ENCODE assay signal across 8 mouse cellular contexts in genomic region chr4:40720910-40721309, GRCm38 (mm10). TPM values are rescaled to one million over a fixed set of nuclear protein-coding genes. Genes with fewer than 3 reads are reported as not detected.
DNase-seq lines count a peak whose midpoint lies in the region; ATAC-seq and TF ChIP-seq lines count a peak whose summit lies in the region.

No protein-coding gene starts in this region.

- H3K4me1 ChIP-seq in kidney, embryonic 14.5 days (ENCODE audit: control insufficient read depth, insufficient read depth, low read length), result peaks cover 26% of the 10 kb centered on the region; the same call in 1 of the 2 replicates
- H3K4me1 ChIP-seq in bone marrow, adult 2 months (ENCODE audit: control insufficient read depth, insufficient read depth, low read length), result no peaks in the 10 kb centered on the region; the same call in 1 of the 2 replicates
- peaks cover 17% of the 10 kb centered on the region for H3K4me1 ChIP-seq in intestine, embryonic 14.5 days (replicated peaks; ENCODE audit: control insufficient read depth, insufficient read depth, low read length)
- peaks cover 35% of the 10 kb centered on the region for H3K4me1 ChIP-seq in neural tube, embryonic 15.5 days

- no peak for DNase-seq in kidney, adult 9 months
- DNase-seq in intestine, embryonic 14.5 days (ENCODE audit: low spot score), result no peak
- DNase-seq in gastrocnemius, adult 8-10 months (ENCODE audit: low spot score in 2 of 2), result no peak
- DNase-seq in urinary bladder, postnatal 14 days (ENCODE audit: low spot score), result no peak
- DNase-seq in gastrocnemius, adult 18-20 months (ENCODE audit: low spot score), result no peak

- no peak for TF ChIP-seq POLR2A in bone marrow, adult 2 months (IDR thresholded peaks at IDR 0.05; ENCODE audit: borderline replicate concordance, control insufficient read depth, low read depth, low read length)

- H3K9ac ChIP-seq in kidney, embryonic 14.5 days (ENCODE audit: low read depth, low read length), result no peak overlapping the region
- no peak overlapping the region for H3K9ac ChIP-seq in intestine, embryonic 14.5 days (ENCODE audit: low read length)
- H3K9ac ChIP-seq in neural tube, embryonic 15.5 days (replicated peaks), result no peak overlapping the region

- peak overlapping the region; percentile 62; the same call in 1 of the 2 replicates for H3K4me2 ChIP-seq in kidney, embryonic 14.5 days (replicated peaks; ENCODE audit: low read depth, low read length)
- peak overlapping the region; percentile 85; the same call in 1 of the 2 replicates for H3K4me2 ChIP-seq in intestine, embryonic 14.5 days (ENCODE audit: low read length)
- H3K4me2 ChIP-seq in neural tube, embryonic 15.5 days, result peak overlapping the region; percentile 73; the same call in 1 of the 2 replicates

- ATAC-seq in kidney, embryonic 14.5 days (ENCODE audit: low FRiP score, low TSS enrichment), result no peak
- ATAC-seq in intestine, embryonic 14.5 days (replicated peaks; ENCODE audit: low FRiP score, low TSS enrichment, low read depth), result no peak
- ATAC-seq in neural tube, embryonic 15.5 days (ENCODE audit: low FRiP score), result no peak

- no peak for TF ChIP-seq CTCF in bone marrow, adult 2 months (IDR thresholded peaks at IDR 0.05; ENCODE audit: control insufficient read depth, insufficient read depth, low read length)

- H3K36me3 ChIP-seq in kidney, embryonic 14.5 days (ENCODE audit: control insufficient read depth, insufficient read depth, low read length), result peaks cover 21% of the 10 kb centered on the region
- H3K36me3 ChIP-seq in intestine, embryonic 14.5 days (ENCODE audit: control insufficient read depth, insufficient read depth, low read length), result peaks cover 19% of the 10 kb centered on the region
- H3K36me3 ChIP-seq in neural tube, embryonic 15.5 days, result peaks cover 7% of the 10 kb centered on the region; the same call in 1 of the 2 replicates

- peak overlapping the region; percentile 99 for H3K27ac ChIP-seq in kidney, embryonic 14.5 days (ENCODE audit: low read depth, low read length)
- H3K27ac ChIP-seq in bone marrow, adult 2 months (ENCODE audit: control insufficient read depth, insufficient read depth, low read depth, low read length, poor library complexity), result peak overlapping the region; percentile 22; the same call in 1 of the 2 replicates
- H3K27ac ChIP-seq in intestine, embryonic 14.5 days (ENCODE audit: low read depth), result peak overlapping the region; percentile 98
- H3K27ac ChIP-seq in neural tube, embryonic 15.5 days (replicated peaks), result peak overlapping the region; percentile 99

- H3K4me3 ChIP-seq in kidney, embryonic 14.5 days (ENCODE audit: low read length), result no peak overlapping the region
- peak overlapping the region; percentile 33 for H3K4me3 ChIP-seq in bone marrow, adult 2 months (replicated peaks; ENCODE audit: control insufficient read depth, low read depth, low read length)
- H3K4me3 ChIP-seq in intestine, embryonic 14.5 days (ENCODE audit: low read depth, low read length), result no peak overlapping the region
- H3K4me3 ChIP-seq in neural tube, embryonic 15.5 days (replicated peaks), result no peak overlapping the region

- H3K9me3 ChIP-seq in kidney, embryonic 14.5 days (ENCODE audit: control insufficient read depth, low read length), result no peaks in the 10 kb centered on the region
- H3K9me3 ChIP-seq in intestine, embryonic 14.5 days (ENCODE audit: control insufficient read depth, low read length), result no peaks in the 10 kb centered on the region
- H3K9me3 ChIP-seq in neural tube, embryonic 15.5 days (replicated peaks), result no peaks in the 10 kb centered on the region

- WGBS in kidney, embryonic 14.5 days, result 94% methylated on average over 8 of the region's 8 CpGs
- WGBS in bone marrow, adult 2 months, result 26% methylated on average over 8 of the region's 8 CpGs
- WGBS in intestine, embryonic 14.5 days, result 94% methylated on average over 8 of the region's 8 CpGs
- 95% methylated on average over 8 of the region's 8 CpGs for WGBS in neural tube, embryonic 15.5 days

- H3K27me3 ChIP-seq in kidney, embryonic 14.5 days (ENCODE audit: control insufficient read depth, insufficient read depth, low read length), result no peaks in the 10 kb centered on the region
- no peaks in the 10 kb centered on the region for H3K27me3 ChIP-seq in intestine, embryonic 14.5 days (replicated peaks; ENCODE audit: control insufficient read depth, insufficient read depth, low read length)
- H3K27me3 ChIP-seq in neural tube, embryonic 15.5 days (replicated peaks), result no peaks in the 10 kb centered on the region

RNA-seq across cellular contexts. Expression of gene Dnaja1, which starts 1.0 kb away (rescaled TPM):
- 497 and 506 TPM in 2 replicates for polyA plus RNA-seq in kidney, embryonic 14.5 days (2014; fragmentation: Nextera tagmentation; extraction: Ambion mirVana)
- polyA plus RNA-seq in bone marrow, adult 2 months (2011; ENCODE audit: insufficient read depth, insufficient read length, low replicate concordance, missing spikeins), result 60.8 and 84.2 TPM in 2 replicates
- polyA plus RNA-seq in intestine, embryonic 14.5 days (2014; fragmentation: Nextera tagmentation; extraction: Ambion mirVana), result 338 and 347 TPM in 2 replicates
- 652 and 681 TPM in 2 replicates for polyA plus RNA-seq in neural tube, embryonic 15.5 days (2015; fragmentation: Nextera tagmentation; extraction: Ambion mirVana)
- 10 to 100 TPM; 24.8 to 44.0 (median 28.5) TPM for total RNA-seq in gastrocnemius, adult 8-10 months (2022)
- total RNA-seq in gastrocnemius, adult 18-20 months (2021), result 10 to 100 TPM; 39.6 to 66.8 TPM

RNA-seq across cellular contexts. Expression of gene Aptx, which starts 17.9 kb away (rescaled TPM):
- polyA plus RNA-seq in kidney, embryonic 14.5 days (2014; fragmentation: Nextera tagmentation; extraction: Ambion mirVana), result 30.7 and 31.9 TPM in 2 replicates
- polyA plus RNA-seq in bone marrow, adult 2 months (2011; ENCODE audit: insufficient read depth, insufficient read length, low replicate concordance, missing spikeins), result 7.5 and 17.3 TPM in 2 replicates
- polyA plus RNA-seq in intestine, embryonic 14.5 days (2014; fragmentation: Nextera tagmentation; extraction: Ambion mirVana), result 24.3 and 27.3 TPM in 2 replicates
- polyA plus RNA-seq in neural tube, embryonic 15.5 days (2015; fragmentation: Nextera tagmentation; extraction: Ambion mirVana), result 41.0 and 41.2 TPM in 2 replicates
- total RNA-seq in gastrocnemius, adult 8-10 months (2022), result 10 to 100 TPM; 13.3 to 18.5 (median 16.2) TPM
- 10 to 100 TPM; 15.2 to 15.4 TPM for total RNA-seq in gastrocnemius, adult 18-20 months (2021)

RNA-seq across cellular contexts. Expression of gene Smu1, which starts 36.8 kb away (rescaled TPM):
- polyA plus RNA-seq in kidney, embryonic 14.5 days (2014; fragmentation: Nextera tagmentation; extraction: Ambion mirVana), result 147 and 171 TPM in 2 replicates
- 24.4 and 41.9 TPM in 2 replicates for polyA plus RNA-seq in bone marrow, adult 2 months (2011; ENCODE audit: insufficient read depth, insufficient read length, low replicate concordance, missing spikeins)
- 155 and 169 TPM in 2 replicates for polyA plus RNA-seq in intestine, embryonic 14.5 days (2014; fragmentation: Nextera tagmentation; extraction: Ambion mirVana)
- polyA plus RNA-seq in neural tube, embryonic 15.5 days (2015; fragmentation: Nextera tagmentation; extraction: Ambion mirVana), result 107 and 126 TPM in 2 replicates
- 10 to 100 TPM; 28.7 to 33.9 (median 32.7) TPM for total RNA-seq in gastrocnemius, adult 8-10 months (2022)
- 10 to 100 TPM; 29.4 to 29.7 TPM for total RNA-seq in gastrocnemius, adult 18-20 months (2021)

Comparison
In these comparisons a context has a peak if more than half of its experiments do, and no peak if none do; other contexts are left out.
1. H3K27ac ChIP-seq: peak in every context shown above with its lines; median percentile 99 in kidney, embryonic 14.5 days; 99 in neural tube, embryonic 15.5 days; 98 in intestine, embryonic 14.5 days; 22 in bone marrow, adult 2 months.